Mouse (Mus musculus) NIH3T3 (cell line): ENCODE data around the gene Suclg2.
A peak's percentile ranks its signal among the peaks of the same experiment; 100 is the strongest.

Experiments
- DNase-seq: peaks from one replicate; pipeline ENCODE4 v3.0.0-alpha.2; 2012; ENCODE audit warnings: low read depth

Gene Suclg2

DNA sequence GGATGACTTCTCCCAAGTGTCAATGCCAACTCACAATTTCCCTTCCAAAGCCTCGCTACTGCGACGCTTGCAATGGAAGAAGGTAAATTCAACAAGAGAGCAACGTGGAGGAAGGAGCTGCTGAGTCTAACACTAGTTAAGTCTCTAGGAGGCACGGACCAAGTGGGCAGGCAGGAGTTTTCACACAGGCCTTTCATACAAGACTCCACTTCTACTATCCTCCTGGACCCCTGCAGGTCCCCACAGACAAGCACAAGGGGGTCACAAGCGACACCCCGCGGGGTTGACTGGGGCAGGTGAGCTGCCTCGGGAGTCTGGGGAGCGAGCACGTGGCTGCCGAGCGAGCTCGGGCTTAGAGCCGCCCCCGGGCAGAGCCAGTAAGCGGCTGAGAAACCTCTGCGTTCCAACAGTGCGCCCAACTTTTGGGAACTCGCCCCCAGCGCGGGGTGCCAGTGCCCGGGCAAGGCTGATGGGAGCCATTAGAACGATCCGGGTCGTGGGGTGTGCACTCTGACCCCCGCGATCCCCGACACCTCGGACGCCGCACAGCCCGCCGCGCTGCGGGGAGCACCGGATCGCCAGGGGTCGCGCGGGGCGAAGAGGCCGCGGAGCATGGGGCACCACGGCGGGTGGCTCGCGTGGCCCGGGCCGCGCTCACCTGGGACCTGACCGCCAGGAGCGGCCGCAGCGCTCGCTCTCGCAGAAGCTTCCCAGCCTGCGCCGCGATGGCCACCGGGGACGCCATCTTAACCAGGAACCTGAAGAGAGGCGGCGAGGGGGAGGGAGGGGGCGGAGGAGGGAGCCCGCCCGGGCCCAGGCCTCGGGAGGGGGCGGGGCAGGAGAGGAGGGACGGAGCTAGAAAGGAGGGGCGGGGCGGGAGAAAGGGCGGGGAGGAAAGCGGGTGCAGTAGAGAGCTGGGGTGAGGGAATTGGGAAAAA, at the start of gene Suclg2:
Gene Suclg2, minus strand, starts transcription at position 770 of the 938 bp plus-strand sequence.
- peak; percentile 98 for DNase-seq

DNA sequence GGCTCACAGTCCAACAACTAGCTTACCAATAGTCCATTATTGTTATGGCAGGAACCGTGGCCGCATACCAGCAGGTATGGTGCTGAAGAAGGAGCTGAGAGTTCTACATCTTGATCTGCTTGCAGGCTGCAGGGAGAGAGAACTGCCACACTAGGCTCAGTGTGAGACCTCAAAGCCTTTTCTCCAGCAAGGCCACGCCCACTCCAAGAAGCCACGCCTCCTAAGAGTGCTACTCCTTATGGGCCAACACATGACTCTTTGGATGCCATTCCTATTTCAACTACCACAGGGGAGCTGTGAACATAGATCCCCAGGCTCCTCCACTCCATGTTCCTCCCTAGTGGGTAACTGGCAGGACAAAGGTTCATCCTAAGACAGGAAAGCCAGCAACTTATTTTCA, 48.0 kb upstream of the Suclg2 start:
- DNase-seq: peak; percentile 29

DNA sequence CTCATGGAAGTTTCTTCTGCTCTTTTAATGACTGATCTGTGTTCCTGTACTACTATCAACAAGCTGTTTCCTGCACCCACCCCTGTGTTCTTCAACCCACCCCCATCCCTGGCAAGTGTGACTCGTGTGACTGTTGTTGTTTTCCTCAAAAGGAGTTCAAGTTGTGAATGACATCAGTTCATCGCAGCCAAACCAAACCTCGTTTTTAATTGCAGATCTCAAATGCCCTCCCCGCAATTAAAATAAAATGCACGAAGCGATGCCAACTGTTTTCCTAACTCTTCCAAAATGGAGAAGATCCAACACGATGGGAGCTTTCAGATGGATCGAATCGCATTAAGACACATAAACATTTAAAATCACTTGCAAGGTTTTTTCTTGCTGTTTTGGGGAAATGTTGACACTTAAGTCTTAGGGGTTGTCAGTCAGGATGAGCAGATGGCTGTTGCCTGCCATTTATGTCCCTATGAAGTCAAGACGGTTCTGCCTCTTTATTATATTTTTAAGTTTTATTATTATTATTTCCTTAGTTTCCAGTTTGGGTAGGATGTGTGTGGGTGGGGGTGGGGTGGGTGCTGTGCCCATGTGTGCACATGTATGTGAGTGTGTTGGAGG, 41.1 kb upstream of the Suclg2 start:
- no peak for DNase-seq

DNA sequence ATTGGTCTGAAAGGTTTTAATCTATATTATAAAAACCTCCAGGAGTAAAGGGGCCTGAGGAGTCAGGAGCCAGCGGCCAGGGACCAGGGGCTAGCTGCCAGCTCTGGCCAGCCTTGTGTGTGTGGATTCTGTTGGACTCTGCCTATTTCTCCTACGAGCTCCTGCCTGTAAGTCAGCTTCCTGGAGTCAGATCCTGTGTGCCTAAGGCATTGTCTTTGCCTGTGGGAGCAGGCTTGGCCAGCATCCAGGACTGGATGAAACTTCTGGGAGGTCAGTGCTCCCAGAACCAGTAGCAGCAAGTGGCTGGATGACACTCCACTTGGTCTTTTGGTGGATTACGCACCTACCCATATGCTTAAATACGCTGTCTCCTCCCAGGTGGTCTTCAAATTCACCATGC, 23.8 kb upstream of the Suclg2 start:
- peak; percentile 37 for DNase-seq

DNA sequence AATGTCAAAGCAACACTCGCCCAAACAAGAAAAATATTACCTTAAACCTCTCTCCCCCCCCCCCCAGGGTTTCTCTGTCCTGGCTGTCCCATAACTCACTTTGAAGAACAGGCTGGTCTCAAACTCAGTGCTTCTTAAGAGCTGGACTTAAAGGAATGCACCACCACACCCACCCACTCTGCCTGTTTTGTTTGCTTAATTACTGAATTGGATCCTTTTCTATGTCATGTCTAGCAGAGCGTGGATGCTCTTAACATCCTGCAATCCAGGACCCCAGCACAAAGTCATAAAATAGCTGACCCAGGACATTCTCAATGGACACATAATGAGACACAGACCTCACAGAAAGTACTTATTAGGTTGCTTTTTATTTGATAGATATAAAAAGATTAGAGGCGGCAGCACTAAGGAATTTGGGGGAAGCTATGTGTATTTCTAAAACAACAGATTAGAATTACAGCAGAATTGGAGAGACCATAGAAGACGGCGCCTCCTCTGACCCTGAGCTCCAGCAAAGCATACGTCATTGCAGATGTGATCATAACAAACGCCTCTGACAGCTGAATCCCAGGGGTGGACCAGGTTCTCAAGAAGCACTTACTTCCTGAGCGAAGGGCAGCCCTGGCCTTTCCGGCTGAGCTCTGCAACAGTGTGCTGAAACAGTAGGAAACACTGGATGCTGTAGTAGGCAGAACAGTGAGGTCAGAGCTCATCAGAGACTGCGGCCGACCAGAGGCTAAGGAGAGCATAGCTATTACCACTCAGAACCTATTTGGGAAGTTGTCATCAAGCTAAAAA, 13.2 kb upstream of the Suclg2 start:
- no peak for DNase-seq

DNA sequence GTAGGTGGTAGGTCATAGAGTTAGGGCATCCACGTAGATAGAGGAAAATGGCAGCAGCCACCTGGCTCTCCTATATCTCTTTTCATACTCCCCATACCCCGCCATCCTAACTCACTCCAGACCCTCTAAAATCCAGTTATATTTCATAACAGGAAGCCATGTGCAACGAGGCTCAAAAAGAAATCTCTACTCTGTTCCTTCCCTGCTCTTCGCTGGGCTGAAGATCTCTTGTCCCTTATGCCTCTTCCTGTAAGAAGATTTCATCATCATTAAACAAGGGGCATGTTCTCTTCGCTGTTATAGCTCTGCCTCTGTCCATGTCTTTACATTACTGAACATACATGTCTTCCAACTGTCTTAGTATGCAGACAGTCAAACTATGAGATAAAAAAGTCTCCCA, 10.8 kb upstream of the Suclg2 start:
- DNase-seq: no peak

DNA sequence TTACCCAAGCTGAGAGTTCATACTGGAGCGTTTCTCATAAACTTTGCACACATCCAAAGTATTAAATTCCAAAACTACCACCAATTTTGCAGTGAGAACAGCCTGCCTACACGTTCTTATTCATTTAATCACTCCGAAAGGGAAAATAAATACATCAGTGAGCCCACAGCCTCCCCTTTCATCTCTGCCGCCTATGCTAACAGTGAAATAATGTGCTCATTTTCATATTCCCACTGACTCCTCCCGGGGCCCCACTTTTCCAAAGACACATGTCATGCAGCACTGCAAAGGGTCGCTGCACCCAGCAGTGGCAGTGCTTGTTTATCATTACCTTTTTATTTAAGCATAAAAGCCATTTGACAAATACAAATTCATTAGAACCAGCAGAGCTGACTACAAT, 6.7 kb upstream of the Suclg2 start:
- DNase-seq: no peak

DNA sequence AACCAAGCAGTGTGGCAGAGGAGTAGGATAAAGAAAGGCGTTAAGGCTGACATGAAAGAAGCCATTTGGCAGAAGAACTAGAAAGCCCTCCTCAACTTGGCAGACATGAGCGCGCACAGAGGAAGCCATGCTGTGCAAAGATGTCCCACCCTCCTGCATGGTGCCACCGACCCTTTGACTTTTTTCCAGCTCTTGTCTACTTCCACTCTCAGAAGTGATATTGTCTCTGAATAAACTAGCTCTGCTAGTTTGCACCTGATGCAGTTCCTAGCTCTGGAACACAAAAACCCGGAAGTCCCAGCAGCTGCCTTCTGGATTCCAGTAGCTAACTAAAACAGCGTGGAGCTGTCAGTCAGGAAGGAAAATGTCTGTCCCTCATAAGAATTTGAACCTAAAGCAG, 4.8 kb upstream of the Suclg2 start:
- no peak for DNase-seq

DNA sequence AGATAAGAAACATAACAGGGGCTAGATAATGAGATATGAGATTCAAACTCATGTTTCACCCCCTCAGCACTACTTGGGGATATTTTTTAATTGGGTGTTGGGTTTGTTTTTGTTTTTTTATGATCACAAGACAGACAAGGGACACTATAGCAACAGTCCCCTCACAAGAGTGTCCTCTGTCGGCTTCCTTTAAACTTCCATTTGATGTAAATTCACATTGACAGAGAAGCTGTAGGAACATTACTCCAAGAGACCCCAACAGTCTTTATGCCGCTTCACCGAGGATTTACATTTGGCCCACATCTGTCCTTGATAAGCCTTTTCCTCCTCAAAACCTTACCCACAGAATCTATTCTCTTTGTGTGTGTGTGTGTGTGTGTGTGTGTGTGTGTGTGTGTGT, 1.2 kb upstream of the Suclg2 start:
- no peak for DNase-seq

DNA sequence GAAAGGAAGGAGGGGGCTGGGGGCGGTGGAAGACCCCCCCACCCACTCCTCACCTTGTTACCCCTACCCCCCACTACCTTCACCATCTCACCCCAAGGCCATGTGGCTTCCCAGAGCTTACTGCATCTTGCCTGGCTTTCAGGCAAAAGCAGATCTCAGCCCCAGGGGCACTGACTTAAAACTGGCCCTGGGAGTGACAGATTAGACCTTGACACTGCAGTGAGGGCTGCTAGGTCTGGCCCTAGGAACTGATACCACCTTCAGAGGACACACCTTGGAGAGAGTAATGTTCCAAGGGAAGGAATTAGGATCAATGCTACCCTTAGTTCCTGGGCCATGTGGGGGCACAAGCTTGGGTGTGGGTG, 351 bp upstream of the Suclg2 start:
- no peak for DNase-seq

DNA sequence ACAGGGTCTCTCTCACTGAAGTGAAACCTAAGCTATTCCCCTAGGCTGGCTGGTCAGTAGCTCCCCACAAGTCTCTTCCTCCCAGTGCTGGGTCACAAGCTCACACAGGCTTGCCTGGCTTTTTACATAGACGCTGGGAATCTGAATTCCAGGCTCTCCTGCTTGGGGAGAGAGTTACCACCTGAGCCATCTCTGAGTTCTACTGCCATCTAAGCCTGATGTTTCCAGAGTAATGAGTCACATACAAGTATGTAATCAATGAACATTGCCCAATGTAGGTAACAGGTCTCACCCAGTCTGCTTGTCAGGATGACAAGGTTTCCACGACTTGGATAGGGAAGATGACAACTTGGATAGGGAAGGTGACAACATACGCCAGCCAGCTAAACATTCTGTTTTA, 1.5 kb downstream of the Suclg2 start:
- peak; percentile 13 for DNase-seq

DNA sequence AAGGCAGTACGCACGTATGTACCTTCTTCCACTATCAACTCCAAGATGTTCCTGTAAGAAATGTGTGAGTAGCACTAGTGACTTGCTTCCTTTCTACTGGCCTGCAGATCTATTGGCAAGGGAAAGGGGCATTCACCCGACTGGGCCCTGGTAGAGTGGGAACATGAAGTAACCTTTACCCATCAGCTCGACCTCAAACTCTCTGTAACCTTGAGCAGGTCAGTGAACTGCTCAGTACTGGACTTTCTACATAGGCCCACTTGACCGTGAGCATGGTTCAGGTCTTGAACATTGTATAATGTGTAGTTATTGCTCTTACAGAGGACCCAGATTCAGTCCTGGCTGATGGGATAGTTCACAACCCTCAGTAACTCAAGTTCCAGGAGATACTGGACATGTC, 2.1 kb downstream of the Suclg2 start:
- DNase-seq: no peak

DNA sequence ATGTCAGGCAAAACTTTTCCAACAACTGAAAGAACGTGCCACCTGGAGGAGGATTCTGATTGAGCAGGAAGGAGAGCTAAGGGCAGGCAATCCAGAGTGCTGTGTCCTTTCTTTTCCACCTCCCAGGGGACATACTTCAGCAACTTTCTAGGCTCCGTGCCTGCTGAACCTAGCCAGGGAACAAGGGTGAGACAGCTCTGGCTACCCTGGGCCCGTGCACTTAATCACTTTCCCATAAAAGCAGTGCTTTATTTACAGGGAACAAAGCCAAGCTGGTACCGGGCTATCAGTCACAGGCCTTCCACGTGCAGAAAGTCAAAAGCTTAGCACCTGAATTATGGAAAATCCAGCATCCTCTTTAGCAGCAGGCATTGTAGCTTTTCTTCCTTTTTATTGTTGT, 5.4 kb downstream of the Suclg2 start:
- peak; percentile 54 for DNase-seq

DNA sequence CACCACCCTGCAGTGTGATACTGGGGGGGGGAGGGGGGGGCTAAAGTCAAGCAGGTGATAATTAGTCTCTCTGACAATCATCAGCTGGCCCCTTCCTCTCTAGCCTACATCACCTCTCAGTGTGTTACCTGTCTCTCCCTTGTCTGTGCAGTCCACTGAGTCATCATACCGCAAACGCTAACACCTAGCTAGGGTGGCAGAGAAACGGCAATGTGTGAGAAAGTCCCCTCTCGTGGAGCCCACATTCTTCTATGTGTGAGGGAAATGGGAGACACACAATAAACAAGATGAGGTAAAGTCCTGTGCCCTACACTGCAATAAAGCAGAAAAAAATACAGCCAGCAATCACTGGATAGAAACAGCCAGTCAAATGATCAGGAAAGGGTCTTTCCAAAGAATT, 6.5 kb downstream of the Suclg2 start:
- no peak for DNase-seq

DNA sequence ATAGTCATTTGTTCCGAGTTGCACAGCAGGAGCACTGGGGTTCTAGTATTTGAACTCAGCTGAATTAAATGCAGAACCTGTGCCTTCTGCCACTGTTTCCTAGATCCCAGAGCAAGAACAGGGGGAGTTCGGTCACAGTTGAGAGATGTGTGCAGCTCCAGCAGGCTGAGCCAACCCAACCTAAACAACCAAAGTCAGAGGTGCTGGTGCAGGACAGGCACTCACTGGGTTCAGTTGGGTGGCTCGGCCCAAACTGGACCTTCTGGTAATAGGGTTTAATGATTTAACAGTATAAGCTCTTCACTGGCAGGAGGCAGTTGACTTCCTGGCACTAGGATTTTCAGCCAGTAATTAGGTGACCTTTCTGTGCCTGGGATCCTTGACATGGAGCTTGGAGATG, 6.9 kb downstream of the Suclg2 start:
- no peak for DNase-seq

DNA sequence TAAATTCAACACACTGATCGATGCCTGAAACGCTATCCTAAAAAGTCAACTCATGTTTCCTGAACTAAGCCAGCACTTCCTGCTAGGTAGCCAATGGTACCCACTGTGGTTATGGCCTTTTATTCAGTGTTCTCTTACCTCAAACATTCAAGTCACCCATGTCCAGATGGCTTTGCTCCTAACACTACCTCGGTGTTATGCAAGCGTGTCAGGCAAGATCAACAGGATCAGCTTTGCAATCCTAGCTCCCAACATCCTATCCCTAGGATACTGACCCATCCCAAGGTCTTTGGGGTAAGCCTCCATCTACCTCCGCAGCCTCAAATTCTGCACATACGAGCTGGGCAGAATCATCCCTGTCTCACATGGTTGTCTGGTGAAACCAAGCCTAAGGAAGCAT, 7.7 kb downstream of the Suclg2 start:
- no peak for DNase-seq

DNA sequence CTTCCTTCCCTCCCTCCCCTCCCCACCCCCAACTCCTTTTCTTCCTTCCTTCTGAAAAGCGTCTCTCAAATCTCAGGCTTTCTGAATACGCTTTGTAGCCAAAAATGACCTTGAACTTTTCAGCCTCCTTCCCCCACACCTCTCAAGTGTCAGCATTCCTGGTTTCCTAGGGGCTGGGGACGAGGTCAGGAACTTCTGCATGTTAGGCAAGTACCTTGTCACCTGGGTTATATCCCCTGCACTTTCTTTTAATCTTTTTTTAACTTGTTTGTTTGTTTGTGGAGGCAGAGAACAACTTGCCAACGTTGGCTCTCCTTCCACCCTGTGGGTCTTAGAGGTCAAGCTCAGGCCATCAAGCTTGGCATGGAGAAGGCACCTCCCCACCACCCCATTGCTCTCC, 9.1 kb downstream of the Suclg2 start:
- DNase-seq: no peak

DNA sequence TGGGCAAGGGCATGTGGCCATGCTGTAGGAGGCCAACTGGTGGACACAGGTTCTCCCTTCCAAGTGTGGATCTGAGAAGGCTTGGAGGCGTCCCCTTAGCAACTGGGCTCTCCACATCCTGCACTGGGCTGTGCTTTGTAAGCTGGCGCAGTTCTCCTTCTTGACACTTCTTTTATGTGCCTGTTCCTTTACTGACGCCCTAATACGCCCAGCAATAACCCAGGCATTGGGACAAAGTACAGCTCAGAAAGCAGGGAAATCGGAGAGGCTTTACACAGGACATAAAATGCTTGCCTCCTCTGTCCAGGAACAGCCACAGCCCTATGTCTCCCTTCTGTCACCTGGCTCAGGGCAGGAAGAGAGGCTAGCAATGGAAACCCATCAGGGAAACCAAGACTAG, 9.5 kb downstream of the Suclg2 start:
- no peak for DNase-seq

DNA sequence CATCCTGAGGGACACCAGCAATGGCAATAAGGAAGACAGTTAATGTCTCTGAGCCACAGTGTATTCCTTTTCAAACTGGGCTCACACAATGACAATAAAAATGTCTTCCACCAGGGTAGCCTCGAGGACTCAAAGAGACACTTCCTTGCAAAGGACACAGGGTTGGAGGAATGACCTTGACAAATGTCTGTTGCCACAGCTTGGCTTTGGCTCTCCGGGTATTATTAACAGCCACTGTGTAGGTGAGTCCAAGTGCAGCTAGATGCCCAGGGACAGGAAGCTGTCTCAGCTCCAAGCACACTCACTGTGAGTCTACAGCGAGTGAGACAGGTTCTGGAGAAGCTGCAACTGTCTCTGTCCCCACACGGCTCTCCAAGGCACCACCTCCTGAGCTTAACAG, 14.0 kb downstream of the Suclg2 start:
- no peak for DNase-seq

DNA sequence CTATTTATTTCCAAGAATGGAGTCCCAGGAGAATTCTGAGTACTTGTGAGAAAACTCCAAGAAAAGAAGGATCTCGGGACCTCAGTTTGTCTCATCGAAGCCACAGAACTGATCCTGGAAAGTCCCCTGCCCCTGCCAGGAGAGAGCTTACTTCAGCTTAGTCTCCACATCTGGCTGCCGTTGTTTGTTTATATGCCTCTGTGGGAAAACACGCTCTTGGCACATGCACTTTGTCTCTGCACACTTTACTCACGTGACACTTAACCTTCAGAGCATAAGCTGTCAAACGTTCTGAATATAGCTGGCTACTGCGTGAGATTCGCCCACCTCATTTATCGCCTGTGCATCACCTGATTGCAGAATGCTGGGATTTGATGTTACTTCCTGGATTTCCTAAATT, 16.4 kb downstream of the Suclg2 start:
- DNase-seq: peak; percentile 25

DNA sequence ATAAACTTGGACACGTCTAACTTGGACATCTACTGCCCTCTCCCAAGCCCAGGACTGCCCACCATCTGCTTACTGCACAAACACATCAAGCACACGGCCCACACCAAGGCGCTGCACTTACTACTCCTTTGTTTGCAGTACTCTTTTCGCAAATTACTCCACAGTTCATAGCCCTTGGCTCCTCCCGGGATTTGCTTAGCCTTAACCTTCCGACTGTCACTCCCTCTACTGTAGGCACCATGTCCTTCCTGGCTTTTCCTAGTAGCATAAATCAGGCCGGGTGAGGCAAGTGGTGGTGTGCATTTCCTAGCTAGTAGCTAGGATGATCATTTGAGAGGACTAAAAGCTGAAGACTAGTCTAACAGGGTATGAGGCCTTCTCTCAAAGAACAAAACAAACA, 16.8 kb downstream of the Suclg2 start:
- DNase-seq: no peak

DNA sequence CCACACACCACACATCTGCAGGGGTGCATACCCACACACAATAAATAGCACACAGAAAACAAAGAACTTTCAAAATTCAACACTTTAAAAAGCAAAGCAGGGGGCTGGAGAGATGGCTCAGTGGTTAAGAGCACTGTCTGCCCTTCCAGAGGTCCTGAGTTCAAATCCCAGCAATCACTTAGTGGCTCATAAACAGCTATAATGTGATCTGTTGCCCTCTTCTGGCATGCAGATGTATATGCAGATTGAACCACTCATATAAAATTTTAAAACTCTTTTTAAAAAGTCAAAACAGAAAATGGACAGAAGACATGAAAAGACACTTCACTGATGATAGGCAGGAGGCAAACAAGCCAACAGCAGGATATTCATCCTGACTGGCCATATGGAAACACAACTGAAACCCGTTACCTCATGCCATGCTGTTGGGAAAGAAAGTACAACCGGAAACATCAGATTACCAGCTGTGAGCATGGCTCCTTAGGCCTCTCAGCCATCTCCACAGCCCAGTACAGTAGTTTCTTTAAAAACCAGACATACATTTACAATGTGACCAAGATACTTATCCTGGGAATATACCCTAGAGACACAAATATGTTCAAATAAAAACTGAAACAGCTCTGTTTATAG, 17.5 kb downstream of the Suclg2 start:
- no peak for DNase-seq
